Comparison of ENCODE assay signal across 8 mouse cellular contexts in the genomic region with DNA sequence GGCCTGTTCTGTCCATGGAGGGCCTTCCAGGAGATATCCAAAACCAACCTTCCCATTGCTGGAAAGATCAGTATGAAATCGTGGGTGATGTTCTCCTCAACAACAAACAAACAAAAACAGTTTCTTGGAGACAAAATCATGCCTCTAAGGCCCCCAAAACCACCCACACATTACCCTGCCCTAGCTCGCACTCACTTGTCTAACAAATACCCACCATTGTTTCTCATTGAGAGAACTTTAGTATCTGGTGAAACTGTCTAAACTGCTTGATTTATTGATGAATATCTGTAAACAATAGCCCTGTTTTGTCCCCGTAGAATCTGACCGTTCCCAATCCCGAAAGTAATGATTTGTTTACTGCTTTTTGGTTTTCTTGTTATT. TPM values are rescaled to one million over a fixed set of nuclear protein-coding genes. Genes with fewer than 3 reads are reported as not detected.
A peak's percentile ranks its signal among the peaks of the same experiment; 100 is the strongest.
DNase-seq lines count a peak whose midpoint lies in the region; ATAC-seq and TF ChIP-seq lines count a peak whose summit lies in the region.

No protein-coding gene starts in this region.

- H3K27ac ChIP-seq in heart, embryonic 16.5 days (ENCODE audit: low read length) = peak overlapping the region; percentile 91
- H3K27ac ChIP-seq in bone marrow, adult 2 months (ENCODE audit: control insufficient read depth, insufficient read depth, low read depth, low read length, poor library complexity) = peak overlapping the region; percentile 72
- H3K27ac ChIP-seq in hindbrain, embryonic 13.5 days = peak overlapping the region; percentile 95
- peak overlapping the region; percentile 62 for H3K27ac ChIP-seq in midbrain, embryonic 11.5 days (ENCODE audit: low read depth, low read length)

- H3K4me1 ChIP-seq in heart, embryonic 16.5 days (ENCODE audit: control insufficient read depth, insufficient read depth, low read length) = peaks cover 20% of the 10 kb centered on the region
- peaks cover 2% of the 10 kb centered on the region; the same call in 1 of the 2 replicates for H3K4me1 ChIP-seq in bone marrow, adult 2 months (ENCODE audit: control insufficient read depth, insufficient read depth, low read length)
- H3K4me1 ChIP-seq in hindbrain, embryonic 13.5 days (replicated peaks) = peaks cover 19% of the 10 kb centered on the region
- 0 out of 2 replicates have a peak, but pooled peaks cover 4% of the 10 kb centered on the region for H3K4me1 ChIP-seq in midbrain, embryonic 11.5 days (ENCODE audit: control insufficient read depth, insufficient read depth, low read length)

- no peaks in the 10 kb centered on the region for H3K9me3 ChIP-seq in heart, embryonic 16.5 days (replicated peaks; ENCODE audit: control insufficient read depth, low read length)
- no peaks in the 10 kb centered on the region for H3K9me3 ChIP-seq in hindbrain, embryonic 13.5 days
- no peaks in the 10 kb centered on the region for H3K9me3 ChIP-seq in midbrain, embryonic 11.5 days (ENCODE audit: control insufficient read depth, low read length)

- DNase-seq in heart, adult 18-20 months = no peak
- DNase-seq in midbrain, embryonic 11.5 days (ENCODE audit: low spot score, missing footprints) = no peak
- no peak for DNase-seq in ovary, adult 18-20 months (ENCODE audit: low spot score)
- DNase-seq in adrenal gland, adult (ENCODE audit: inconsistent age in 2 of 2, low spot score in 1 of 2) = no peak

- TF ChIP-seq CTCF in bone marrow, adult 2 months (IDR thresholded peaks at IDR 0.05; ENCODE audit: control insufficient read depth, insufficient read depth, low read length) = no peak

- 68% methylated on average over 5 of the region's 5 CpGs for WGBS in heart, embryonic 16.5 days
- 52% methylated on average over 5 of the region's 5 CpGs for WGBS in bone marrow, adult 2 months
- WGBS in hindbrain, embryonic 13.5 days = 56% methylated on average over 5 of the region's 5 CpGs
- 68% methylated on average over 5 of the region's 5 CpGs for WGBS in midbrain, embryonic 11.5 days

- peaks cover 3% of the 10 kb centered on the region; the same call in 1 of the 2 replicates for H3K36me3 ChIP-seq in heart, embryonic 16.5 days (ENCODE audit: control insufficient read depth, insufficient read depth)
- H3K36me3 ChIP-seq in hindbrain, embryonic 13.5 days = no peaks in the 10 kb centered on the region
- no peaks in the 10 kb centered on the region for H3K36me3 ChIP-seq in midbrain, embryonic 11.5 days (ENCODE audit: control insufficient read depth, insufficient read depth, low read length)

- no peak for TF ChIP-seq POLR2A in bone marrow, adult 2 months (IDR thresholded peaks at IDR 0.05; ENCODE audit: borderline replicate concordance, control insufficient read depth, low read depth, low read length)

- H3K4me3 ChIP-seq in heart, embryonic 16.5 days (ENCODE audit: low read length) = peak overlapping the region; percentile 76
- H3K4me3 ChIP-seq in bone marrow, adult 2 months (replicated peaks; ENCODE audit: control insufficient read depth, low read depth, low read length) = peak overlapping the region; percentile 69
- H3K4me3 ChIP-seq in hindbrain, embryonic 13.5 days = peak overlapping the region; percentile 98
- H3K4me3 ChIP-seq in midbrain, embryonic 11.5 days (ENCODE audit: low read depth, low read length) = peak overlapping the region; percentile 85

- no peaks in the 10 kb centered on the region for H3K27me3 ChIP-seq in heart, embryonic 16.5 days (ENCODE audit: control insufficient read depth, insufficient read depth, low read length)
- H3K27me3 ChIP-seq in hindbrain, embryonic 13.5 days = no peaks in the 10 kb centered on the region
- H3K27me3 ChIP-seq in midbrain, embryonic 11.5 days (ENCODE audit: control insufficient read depth, insufficient read depth, low read length) = no peaks in the 10 kb centered on the region; the same call in 1 of the 2 replicates

- peak overlapping the region; percentile 81 for H3K4me2 ChIP-seq in heart, embryonic 16.5 days (ENCODE audit: low read depth, low read length)
- H3K4me2 ChIP-seq in hindbrain, embryonic 13.5 days = peak overlapping the region; percentile 77
- peak overlapping the region; percentile 43 for H3K4me2 ChIP-seq in midbrain, embryonic 11.5 days

- ATAC-seq in heart, embryonic 16.5 days (replicated peaks; ENCODE audit: extremely low read depth, insufficient read depth, low FRiP score) = no peak
- no peak for ATAC-seq in hindbrain, embryonic 13.5 days (ENCODE audit: low FRiP score)
- no peak for ATAC-seq in midbrain, embryonic 11.5 days (ENCODE audit: low FRiP score)
- no peak for ATAC-seq in CD4-positive, CD25-positive, alpha-beta regulatory T cell, adult 4 months

- H3K9ac ChIP-seq in heart, embryonic 16.5 days (ENCODE audit: low read length) = peak overlapping the region; percentile 76
- peak overlapping the region; percentile 75 for H3K9ac ChIP-seq in hindbrain, embryonic 13.5 days
- peak overlapping the region; percentile 94 for H3K9ac ChIP-seq in midbrain, embryonic 11.5 days (ENCODE audit: low read length)

RNA-seq across cellular contexts. Expression of gene Tent2, which starts 0.5 kb away (rescaled TPM):
- polyA plus RNA-seq in heart, embryonic 16.5 days (2015; fragmentation: Nextera tagmentation; extraction: Ambion mirVana) = 32.4 and 37.4 TPM in 2 replicates
- total RNA-seq in heart, adult 18-20 months (2021) = 10 to 100 TPM; 13.5 to 14.8 TPM
- 23.9 and 38.9 TPM in 2 replicates for polyA plus RNA-seq in bone marrow, adult 2 months (2011; ENCODE audit: insufficient read depth, insufficient read length, low replicate concordance, missing spikeins)
- polyA plus RNA-seq in hindbrain, embryonic 13.5 days (2015; fragmentation: Nextera tagmentation; extraction: Ambion mirVana) = 41.6 and 43.7 TPM in 2 replicates
- polyA plus RNA-seq in midbrain, embryonic 11.5 days (2014; fragmentation: Nextera tagmentation; extraction: Ambion mirVana) = 74.1 and 75.9 TPM in 2 replicates
- 10 to 100 TPM; 10.5 to 19.5 TPM for polyA plus RNA-seq in CD4-positive, CD25-positive, alpha-beta regulatory T cell, adult 4 months (2017; shearing (Covaris generic))

RNA-seq across cellular contexts. Expression of gene Cmya5, which starts 48.1 kb away (rescaled TPM):
- polyA plus RNA-seq in heart, embryonic 16.5 days (2015; fragmentation: Nextera tagmentation; extraction: Ambion mirVana) = 5.5 and 5.9 TPM in 2 replicates
- 100 to 1,000 TPM; 336 to 366 TPM for total RNA-seq in heart, adult 18-20 months (2021)
- polyA plus RNA-seq in bone marrow, adult 2 months (2011; ENCODE audit: insufficient read depth, insufficient read length, low replicate concordance, missing spikeins) = 0.27 and 0.50 TPM in 2 replicates
- polyA plus RNA-seq in hindbrain, embryonic 13.5 days (2015; fragmentation: Nextera tagmentation; extraction: Ambion mirVana) = 0.09 and 0.16 TPM in 2 replicates
- polyA plus RNA-seq in midbrain, embryonic 11.5 days (2014; fragmentation: Nextera tagmentation; extraction: Ambion mirVana) = 0.04 TPM in 1 of 2 replicates, not detected in the other
- under 1 TPM; 0.39 to 0.52 TPM for polyA plus RNA-seq in CD4-positive, CD25-positive, alpha-beta regulatory T cell, adult 4 months (2017; shearing (Covaris generic))
